Mouse (Mus musculus): ENCODE results near the gene Helz.
"Not testable (repeated sequence)": the region's sequence is repeated elsewhere in the genome, so short reads cannot be mapped to it uniquely, and the experiment has no call there.

Gene Helz

DNA sequence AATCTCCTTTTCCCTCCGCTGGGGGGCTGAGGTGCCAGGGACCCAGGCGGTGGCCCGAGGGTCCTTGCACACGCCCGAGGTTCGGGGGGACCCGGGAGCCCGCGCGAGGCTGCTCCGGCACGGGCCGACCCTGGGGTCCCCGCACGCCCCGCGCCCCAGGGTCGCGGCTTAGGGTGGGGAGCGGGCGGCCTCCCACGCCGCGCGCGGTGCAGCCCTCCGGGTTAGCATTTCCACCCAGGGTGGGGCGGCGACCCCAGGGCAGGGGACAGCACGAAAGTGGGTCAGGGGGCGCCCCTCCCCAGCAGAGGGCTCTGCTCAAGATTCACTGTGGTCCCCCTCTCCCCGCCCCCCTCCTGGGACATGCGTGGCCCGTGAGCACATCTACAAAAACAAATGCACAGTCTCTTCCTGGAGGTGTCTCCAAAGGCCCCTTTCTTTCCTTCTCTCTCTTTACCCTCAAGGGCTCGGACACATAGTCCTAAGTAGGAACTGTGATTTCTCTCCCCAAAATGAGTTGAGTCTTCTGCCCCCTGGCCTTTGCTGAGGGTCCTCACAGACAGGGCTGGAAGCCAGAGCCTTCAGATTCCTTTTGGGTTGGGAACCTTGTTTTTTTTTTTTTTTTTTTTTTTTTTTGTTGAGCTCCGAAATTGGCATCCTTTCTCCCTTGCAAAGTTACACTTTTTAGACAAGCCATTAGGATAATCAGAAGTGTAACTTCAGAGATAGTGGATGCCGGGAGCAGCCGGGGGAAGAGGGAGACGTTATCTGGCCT lies 660 bp downstream of the Helz start:
- DNase-seq (ENCODE audit: low read depth, low spot score): no peak

DNA sequence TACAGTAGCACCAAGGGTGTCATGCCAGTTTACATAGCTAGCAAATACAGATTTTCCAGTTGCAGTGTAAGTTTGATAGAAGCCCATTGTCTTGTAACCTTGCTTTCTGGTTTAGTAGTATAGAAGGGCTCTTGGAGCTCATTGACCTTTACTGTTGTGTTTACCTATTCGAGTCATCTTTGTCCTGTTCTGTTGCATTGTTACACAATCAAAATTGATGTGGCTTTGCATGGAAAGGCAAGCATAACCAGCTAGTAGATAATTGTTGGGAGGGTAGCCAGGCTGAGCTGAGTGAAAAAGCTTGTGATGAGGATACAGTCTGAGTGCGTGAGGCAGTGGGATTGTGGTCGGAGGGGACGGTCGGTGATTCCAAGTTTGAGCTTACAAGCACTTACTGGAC lies 12.1 kb downstream of the Helz start:
- DNase-seq (ENCODE audit: low read depth, low spot score): no peak

GRCm38 (mm10) chr11:107567431-107567830 lies 19.7 kb downstream of the Helz start:
- no peak for DNase-seq (ENCODE audit: low read depth, low spot score)

GRCm38 (mm10) chr11:107568466-107568995 lies 20.8 kb downstream of the Helz start:
- no peak for DNase-seq (ENCODE audit: low read depth, low spot score)

GRCm38 (mm10) chr11:107570891-107571290 lies 23.2 kb downstream of the Helz start:
- DNase-seq (ENCODE audit: low read depth, low spot score): peak; percentile 71

- no peak for DNase-seq (ENCODE audit: low read depth, low spot score)
These were observed 23.6 kb downstream of the Helz start for GRCm38 (mm10) chr11:107571318-107571717.

GRCm38 (mm10) chr11:107572551-107572950 lies 24.8 kb downstream of the Helz start:
- DNase-seq (ENCODE audit: low read depth, low spot score): no peak

- DNase-seq (ENCODE audit: low read depth, low spot score): no peak
These were observed 25.4 kb downstream of the Helz start for GRCm38 (mm10) chr11:107573061-107573692.

DNA sequence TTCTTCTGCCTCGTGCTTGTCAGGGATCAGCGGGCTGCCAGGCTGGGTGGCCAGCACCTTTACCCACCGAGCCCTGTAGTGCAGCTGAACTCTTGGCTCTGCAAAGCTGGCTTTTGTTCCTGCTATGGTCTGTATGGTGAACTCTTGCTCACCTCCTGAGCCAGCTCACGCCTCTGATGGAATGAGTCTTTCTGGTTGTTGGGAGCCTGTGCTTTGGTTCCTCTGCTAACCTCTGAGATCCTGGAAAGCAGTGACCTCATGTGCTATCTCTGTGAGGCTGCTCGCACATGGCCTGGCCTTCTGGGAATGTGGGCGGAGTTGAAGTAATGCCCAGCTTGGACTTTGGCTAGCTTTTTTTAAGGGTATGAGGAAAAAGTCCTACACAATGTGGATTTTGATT lies 26.1 kb downstream of the Helz start:
- DNase-seq (ENCODE audit: low read depth, low spot score): no peak

GRCm38 (mm10) chr11:107574811-107575705 lies 27.3 kb downstream of the Helz start:
- no peak for DNase-seq (ENCODE audit: low read depth, low spot score)

DNA sequence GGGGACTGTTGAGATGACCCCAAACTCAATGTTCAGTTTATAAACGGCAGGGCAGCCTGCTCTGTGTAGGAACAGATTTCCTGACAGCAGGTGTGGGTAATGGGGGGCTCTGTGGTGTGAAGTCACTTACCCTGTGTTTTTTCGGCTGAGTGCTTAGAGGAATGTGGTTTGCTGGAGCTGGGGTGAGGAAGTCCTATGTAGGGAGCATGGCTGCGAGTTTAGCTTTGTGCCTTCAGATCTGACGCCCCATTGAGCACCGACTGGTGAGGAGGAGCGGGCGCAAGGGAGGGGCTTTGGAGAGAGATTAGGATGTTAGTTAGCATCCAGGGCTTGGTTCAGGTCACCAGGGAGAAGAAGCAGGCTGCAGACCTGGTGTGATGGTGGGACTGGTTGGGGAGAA lies 28.5 kb downstream of the Helz start:
- no peak for DNase-seq (ENCODE audit: low read depth, low spot score)

- DNase-seq (ENCODE audit: low read depth, low spot score): no peak
These were observed 29.7 kb downstream of the Helz start for GRCm38 (mm10) chr11:107577400-107577799.

- DNase-seq (ENCODE audit: low read depth, low spot score): no peak
These were observed 30.5 kb downstream of the Helz start for GRCm38 (mm10) chr11:107578226-107578625.

- DNase-seq (ENCODE audit: low read depth, low spot score): no peak
These were observed 33.1 kb downstream of the Helz start for GRCm38 (mm10) chr11:107580786-107581185.

DNA sequence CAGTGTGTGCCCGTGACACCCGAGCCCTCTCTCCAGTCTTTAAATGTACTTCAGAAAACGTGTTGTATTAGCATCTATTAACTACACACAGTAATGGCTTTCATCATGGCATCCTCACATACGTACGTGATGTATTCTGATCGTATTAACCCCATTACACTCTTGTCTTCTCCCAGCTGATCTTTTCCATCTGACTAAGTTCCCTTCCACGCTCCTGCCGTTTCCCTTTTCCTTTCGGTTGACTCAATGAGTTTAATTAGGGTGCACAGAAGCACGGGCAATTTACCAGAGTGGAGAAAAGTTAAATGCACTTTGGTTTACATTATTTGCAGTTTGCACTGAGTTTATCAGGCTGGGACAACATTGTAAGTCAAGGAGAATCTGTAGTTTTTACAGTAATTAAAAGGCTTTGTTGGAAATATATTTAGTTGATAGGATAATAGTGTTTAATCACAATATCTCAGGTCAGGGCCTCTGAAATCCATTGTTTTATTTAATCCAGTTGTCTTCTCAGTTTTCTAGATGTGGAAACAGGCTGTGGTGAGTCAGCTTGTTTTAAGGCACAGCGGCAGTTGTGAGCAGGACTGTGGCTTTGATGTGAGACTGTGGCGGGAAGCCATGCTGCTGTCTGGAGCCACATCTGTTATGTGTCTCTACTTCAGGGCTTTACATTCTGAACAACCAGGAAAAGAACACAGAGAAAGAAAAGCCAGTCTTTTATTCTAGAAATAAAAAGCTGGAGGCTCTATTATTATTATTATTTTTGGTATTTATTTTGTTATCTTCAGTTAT lies 37.1 kb downstream of the Helz start:
- no peak for DNase-seq (ENCODE audit: low read depth, low spot score)

- not testable (repeated sequence) for DNase-seq (ENCODE audit: low read depth, low spot score)
These were observed 38.4 kb downstream of the Helz start for GRCm38 (mm10) chr11:107586129-107586528.

DNA sequence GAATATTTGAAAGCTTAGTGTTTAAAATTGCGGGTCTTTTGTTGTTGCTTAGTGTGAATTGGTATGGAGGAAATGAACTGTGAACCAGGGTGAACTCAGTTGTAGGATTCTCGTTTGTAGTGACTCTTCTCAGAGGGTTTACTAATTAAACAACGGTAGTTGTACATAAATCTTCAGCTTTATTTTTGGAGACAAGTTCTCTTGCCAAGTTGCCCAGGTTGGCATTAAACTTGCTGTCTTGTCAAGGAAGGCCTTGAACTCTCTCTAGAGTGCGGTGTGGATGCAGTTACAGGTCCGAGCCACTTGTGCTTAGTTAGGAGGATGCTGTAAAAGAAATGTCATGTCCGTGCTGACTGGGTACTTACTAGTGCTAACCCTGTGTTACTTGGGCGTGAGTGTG lies 39.4 kb downstream of the Helz start:
- no peak for DNase-seq (ENCODE audit: low read depth, low spot score)

- DNase-seq (ENCODE audit: low read depth, low spot score): no peak
These were observed 44.8 kb downstream of the Helz start for GRCm38 (mm10) chr11:107592575-107592974.

- DNase-seq (ENCODE audit: low read depth, low spot score): no peak
These were observed 49.7 kb downstream of the Helz start for GRCm38 (mm10) chr11:107597381-107597780.

DNA sequence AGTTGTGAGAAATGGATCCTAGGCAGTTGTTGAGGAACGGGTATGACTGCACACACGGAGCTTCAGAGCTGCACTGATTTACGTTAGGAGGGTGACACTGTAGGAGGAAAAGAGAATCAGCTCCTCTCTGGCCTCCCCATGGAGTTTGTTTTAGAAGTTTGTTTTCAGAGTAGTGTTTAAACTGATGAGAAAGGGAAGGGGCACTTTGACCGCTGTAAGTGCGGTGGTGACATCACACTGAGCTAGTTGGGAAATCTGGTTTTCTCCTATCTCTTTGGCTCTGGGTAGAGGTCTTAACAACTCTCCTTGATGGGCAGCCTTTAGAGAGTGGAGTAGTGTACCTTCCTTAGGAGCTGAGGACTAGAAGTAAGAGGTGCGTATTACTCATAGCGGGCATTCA lies 58.0 kb downstream of the Helz start:
- no peak for DNase-seq (ENCODE audit: low read depth, low spot score)

DNA sequence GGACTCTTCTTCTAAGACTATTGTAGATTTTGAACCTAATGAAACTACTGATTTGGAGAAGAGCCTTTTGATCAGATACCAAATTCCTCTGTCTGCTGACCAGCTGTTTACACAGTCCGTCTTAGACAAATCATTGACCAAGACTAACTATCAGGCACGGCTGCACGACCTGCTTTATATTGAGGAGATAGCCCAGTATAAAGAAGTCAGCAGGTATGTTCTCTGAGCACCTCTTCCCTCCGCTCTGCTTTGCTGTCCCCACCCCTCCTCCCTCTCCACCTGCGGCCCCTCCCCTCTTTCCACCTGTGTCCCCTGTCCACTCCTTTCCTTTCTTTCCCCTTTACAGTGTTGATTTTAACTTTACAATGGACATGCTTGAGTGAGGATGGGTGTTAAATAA lies 66.2 kb downstream of the Helz start:
- DNase-seq (ENCODE audit: low read depth, low spot score): no peak
